Mouse (Mus musculus): ENCODE results near the gene Hist1h4i.

The Hist1h4i gene

DNA sequence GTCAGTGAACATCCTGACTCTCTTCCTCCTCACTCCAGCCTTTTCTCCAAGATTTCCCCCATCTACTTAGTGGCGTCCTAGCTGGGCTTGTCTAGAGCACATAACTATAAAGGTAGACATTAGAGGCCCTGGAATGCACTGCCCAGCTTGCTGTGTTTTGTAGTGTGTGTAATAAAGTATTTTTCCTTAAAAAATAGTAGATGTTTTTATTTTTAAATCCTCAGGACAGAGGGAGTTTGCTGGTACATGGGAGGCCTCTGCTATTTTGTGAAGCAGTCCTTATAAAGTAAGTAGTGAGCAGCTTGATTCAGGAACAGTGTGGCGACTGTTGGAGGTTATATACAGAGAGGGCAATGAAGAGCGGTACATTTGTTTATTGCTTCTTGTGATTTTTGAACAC is 32.5 kb downstream of the Hist1h4i start:
- DNase-seq (ENCODE audit: low read depth) = no peak

DNA sequence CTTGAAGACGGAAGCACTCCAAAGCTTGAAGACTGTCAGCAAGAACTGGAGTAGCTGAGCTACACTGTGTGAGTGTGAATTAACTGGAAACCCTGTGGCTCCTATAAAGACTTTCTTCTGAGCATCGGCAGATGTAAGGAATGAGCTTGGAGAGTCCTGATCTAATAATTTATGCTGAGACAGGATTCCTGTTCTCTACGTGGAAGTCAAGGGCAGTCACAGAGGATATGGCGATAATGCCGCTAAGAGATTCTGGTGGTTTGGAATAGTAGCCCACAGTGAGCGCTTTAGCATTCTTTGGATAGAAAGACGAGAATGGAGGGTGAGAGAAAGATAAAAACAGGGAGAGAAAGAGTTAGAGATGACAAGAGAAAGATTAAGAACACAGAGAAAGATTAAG is 33.3 kb downstream of the Hist1h4i start:
- no peak for DNase-seq (ENCODE audit: low read depth)

DNA sequence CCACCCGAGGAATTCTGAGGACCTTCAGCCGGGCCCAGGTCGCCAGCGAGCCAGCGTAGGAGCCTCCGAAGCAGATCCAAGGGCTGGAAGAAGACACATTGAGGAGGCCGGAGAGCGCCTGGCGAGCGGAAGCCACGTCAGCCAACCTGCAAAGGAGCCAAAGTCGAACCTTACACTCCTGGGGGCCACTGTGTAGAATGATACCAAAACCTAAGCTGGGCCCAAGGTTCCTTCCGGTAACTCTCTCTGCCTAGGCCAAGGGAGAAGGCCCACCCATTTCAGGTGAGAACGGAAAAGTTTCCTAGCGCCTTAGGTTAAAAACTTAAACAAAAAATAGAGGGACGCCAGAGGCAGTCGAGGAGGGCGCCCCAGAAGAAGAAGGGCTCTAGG is 34.0 kb downstream of the Hist1h4i start:
- DNase-seq (ENCODE audit: low read depth) = no peak

DNA sequence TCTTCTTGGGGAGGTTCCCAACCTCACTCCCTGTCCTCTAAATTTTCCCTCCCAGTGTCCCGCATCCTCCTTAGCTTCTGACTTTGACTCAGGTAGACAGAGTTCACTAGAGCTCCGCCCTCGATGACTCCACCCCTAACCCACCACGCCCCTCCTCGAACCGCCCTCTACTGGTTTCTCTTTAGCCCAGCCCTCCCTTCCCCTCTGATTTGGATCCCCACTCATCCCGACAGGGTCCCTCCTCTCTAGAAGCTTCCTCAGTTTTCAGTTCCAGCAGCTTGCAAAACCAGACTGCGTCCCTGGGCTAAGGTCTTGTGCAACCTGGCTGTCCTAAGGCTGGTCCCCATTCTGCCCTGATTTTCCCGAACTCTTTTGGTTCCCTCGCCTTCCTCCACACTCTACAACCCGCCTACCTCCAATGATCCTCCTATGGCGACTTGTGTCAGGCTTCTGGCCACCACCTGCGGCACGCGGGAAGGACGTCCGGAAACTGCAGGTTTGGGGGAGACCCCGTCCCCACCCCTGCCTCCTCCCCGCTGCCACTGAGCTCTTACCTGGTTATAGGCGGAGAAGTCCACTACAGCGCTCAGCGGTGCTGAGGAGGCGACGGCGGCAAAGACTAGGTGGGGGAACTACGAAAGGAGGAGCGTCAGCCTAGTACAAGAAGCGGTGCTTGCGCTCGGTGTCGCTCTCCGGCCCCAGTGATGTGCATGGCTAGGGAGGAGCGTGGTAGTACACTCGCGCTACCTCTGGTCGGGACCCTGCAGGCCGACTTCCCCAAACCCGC is 34.6 kb downstream of the Hist1h4i start:
- no peak for DNase-seq (ENCODE audit: low read depth)

DNA sequence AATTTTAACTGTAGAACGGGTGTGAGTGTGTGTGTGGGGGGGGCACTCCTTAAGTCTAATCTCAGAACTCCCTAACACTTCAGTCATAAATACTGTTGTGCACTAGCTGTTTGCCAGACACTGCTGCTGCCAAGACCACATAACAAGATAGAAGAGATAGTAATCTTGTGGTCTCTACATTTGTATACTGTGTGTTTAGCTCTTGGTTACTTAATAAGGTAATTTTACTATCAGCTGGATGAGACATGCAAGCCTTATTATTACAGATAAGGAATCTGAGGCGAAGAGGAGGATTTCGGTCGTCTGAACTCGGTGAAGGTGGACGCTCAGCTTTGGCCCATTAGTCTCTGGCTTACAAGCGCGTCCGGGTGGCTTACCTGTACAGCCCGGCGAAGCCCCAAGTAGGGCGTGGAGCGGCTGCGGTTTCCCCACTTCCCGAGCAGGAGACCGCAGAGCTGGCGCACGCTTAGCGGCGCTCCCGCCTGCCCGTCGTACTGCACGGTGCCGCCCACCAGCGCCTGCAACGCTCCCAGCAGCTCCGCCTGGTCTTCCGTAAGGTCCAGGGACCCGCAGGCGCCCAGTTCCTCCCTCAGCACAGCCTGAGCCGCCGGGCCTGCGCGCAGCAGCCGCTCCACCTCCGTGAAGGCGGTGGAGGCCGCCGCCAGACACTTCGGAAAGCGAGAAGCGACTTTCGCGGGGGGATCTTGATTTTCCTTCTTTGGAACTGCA is 35.4 kb downstream of the Hist1h4i start:
- no peak for DNase-seq (ENCODE audit: low read depth)

DNA sequence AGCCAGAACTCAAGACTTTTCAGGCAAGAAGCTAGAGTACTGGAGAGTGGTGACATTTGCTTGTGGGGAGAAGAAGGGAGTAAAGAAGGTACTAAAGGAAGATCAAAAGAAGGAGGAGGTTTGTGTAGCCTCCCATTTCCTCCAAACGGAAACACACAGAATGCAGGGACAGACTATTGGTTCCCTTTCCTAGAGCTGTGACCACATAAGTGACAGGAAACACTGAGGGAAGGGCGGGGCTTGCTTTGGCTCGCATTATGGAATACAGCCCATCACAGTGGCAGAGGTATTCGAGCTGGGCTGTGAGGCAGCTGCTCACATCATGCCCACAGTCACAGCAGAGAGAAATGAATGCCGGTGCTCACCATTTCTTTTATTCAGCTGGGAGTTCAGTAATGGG is 39.3 kb downstream of the Hist1h4i start:
- no peak for DNase-seq (ENCODE audit: low read depth)

DNA sequence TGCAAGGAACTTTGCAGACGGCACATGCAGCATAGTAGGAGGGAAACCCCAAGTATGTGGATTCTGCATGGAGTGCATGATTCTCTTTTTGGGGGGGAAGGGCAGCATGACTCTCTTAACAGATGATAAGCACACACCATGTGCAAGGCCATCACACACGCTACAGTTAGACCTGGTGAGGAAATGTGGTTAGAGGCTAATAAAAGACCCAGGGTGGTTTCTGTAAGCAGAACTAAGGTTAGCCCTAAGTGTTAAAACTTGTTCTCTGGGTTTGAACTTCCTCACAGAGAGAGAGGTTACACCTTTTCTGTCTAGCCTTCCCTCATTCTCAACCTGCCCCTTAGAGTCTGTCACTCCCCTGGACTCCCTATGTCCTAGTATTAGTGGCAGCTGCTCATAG is 39.8 kb downstream of the Hist1h4i start:
- DNase-seq (ENCODE audit: low read depth) = no peak

DNA sequence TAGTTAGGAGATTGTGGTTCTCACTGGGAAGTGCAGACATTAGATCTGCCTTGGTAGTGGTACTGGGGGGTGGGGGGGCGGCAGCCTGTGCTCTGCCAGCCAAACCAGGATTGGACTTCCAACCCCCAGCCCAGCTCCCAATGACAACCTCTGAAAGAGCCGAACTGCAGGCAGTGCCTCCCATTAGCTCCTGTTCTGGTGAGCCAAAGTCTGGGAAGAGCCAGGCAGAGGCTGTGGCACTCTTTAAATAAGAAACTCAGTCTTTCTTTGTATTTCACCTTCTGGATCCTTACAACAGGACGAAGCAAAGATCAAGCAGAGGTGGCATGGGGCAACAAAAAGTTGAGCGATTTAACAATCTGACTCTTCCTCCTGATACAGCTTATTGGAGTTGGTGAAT is 42.0 kb downstream of the Hist1h4i start:
- DNase-seq (ENCODE audit: low read depth) = no peak

DNA sequence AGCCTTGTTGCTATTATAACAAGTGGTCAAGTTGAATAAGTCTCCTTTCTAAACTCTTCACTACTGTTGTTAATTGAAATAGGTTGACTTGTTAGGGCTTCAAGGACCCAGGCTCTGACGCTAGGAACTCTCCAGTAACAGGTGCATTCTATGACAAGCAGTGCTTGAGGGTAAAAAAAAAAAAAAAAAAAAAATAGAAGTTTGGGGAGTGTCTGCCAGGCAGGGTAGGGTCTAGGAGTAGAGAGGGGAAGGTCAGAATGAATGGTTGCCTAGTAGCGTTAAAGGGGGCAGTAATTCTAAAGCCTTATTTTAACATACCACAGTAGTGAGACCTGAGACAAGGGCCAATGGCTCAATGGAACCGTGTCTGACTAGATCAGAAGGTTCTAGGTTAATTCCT is 42.8 kb downstream of the Hist1h4i start:
- no peak for DNase-seq (ENCODE audit: low read depth)

DNA sequence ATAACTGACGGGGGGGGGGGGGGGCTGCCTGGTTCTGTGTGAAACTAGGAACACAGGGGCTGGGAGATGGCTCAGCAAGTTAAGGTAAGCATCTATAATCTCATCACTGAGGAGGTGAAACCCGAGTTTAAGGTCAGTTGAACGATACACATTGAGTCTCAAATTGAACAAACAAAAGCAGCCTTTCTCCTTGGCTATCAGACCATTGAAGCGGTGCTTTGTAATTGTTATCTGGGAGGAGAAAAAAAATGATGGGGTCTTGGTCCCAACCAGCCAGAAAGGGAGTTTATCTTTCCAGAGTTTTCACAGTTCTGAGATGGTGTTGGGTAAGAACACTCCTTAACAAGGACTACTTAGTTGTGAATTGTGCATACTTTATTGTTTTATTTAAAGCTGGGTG is 43.3 kb downstream of the Hist1h4i start:
- no peak for DNase-seq (ENCODE audit: low read depth)

DNA sequence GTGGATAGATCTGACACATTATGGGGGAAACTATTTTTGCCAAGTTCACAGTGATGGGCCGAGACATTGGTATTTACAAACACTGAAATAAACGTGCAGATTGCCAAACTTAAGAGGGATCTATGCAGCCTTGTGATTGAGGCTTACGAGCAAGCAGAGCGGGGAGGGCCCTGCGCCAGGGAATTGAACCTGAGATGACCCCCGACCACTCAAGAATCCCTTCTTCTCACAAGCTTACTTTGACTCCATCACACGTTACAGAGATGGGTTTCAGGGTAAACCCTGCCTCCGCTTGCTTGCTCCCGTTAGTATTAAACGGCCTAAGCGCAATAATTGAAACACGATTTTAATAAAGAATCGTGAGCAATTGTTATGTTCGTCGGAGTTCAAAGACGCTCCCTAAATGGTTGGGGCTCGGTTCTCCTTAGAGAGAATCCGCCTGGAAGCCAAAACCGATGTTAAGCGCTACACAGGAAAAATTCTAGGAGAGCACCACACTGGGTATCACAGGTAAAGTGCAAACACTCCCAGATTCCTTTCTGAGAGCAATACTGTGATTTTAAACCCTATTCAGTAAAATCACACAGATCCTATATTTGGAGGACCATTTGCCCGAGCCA is 43.9 kb downstream of the Hist1h4i start:
- DNase-seq (ENCODE audit: low read depth) = no peak

DNA sequence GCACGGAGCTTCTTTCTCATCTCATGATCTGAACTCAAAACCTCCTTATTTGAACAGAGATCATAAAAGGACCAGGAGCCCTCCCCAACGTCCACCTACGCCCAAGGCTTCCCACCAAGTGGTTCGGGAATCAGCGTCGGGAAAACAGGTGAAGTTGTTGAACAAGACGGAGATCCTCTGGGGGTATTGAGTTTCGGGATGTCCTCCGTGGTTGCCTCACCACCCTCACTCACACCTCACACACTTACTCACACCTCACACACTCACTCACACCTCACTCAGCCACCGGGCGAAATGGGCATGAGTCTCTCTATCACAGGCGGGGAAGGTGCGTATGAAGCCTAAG is 44.3 kb downstream of the Hist1h4i start:
- DNase-seq (ENCODE audit: low read depth) = no peak

DNA sequence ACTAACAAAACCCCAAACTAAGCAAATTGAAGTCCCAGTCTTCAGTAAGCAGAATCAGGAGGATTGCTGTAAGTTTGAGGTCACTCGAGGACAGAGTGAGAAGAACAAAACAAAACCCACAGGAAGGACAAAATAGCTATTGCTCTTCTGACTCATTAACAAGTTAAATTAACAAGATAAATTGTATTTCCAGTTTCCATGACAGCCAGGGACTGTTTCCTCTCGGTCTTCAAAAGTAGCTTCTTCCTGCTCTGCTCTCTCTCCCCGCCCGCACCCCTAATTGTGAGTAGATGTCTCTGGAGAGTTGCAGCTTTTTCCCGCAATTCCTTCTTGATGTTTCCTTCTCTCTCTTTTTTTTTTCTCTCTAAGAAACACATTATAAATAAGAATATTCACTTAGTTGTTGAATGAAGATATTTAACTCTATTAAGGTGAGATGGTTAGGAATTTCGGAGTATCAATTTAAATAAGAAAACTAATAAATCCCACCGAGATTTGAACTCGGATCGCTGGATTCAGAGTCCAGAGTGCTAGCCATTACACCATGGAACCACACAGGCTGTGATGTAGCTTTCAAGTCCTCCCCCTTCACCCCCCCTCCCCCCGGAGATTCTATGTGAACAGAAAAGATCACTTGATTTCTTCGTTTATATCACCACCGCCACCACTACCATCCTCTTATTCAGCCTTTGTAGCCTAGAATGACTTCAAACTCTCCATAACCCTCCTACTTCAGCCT is 44.9 kb downstream of the Hist1h4i start:
- no peak for DNase-seq (ENCODE audit: low read depth)

DNA sequence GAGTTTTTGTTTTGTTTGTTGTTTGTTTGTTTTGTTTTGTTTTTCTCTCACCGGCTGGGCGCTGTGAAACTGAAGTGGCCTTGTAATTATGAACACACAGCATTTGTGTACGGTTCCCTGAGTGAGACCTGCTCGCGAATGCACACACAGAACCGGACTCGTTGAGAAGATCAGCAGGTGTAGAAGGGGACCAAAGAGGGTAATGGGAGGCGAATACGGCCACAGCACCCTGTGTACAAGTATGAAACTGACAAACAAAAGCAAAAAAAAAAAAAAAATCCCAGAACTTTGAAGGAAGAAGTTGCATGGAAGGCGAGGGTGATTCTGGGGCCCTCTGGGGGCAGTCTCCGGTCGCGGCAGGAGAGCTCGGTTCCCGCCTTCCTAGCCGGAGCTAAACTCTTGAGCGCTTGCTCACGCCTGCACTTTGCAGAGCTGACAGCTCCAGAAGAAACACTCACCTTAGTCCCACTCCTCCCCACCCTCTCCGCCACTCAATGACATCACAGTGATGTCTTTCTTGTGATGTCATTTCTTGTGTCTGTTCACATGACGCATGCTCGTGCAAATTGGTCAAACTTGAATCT is 45.7 kb downstream of the Hist1h4i start:
- DNase-seq (ENCODE audit: low read depth) = no peak

DNA sequence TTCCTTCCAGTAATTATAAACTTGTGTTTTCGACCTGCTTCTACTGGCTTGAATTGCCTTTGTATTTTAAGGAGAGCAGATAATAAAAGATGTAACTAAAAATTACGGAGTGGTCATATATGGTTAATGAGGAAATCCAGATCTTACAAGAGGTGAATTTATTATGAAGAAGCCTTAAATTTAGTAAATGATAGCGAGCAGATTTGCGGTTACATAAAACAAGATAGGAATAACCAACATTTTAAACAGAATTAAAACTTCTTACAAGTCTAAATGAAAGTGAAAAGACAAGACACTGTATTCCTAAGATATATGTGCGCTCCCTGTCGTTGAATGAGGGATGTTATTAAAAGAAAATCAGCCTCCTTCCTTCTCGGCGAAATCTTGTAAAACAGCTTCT is 46.3 kb downstream of the Hist1h4i start:
- no peak for DNase-seq (ENCODE audit: low read depth)

DNA sequence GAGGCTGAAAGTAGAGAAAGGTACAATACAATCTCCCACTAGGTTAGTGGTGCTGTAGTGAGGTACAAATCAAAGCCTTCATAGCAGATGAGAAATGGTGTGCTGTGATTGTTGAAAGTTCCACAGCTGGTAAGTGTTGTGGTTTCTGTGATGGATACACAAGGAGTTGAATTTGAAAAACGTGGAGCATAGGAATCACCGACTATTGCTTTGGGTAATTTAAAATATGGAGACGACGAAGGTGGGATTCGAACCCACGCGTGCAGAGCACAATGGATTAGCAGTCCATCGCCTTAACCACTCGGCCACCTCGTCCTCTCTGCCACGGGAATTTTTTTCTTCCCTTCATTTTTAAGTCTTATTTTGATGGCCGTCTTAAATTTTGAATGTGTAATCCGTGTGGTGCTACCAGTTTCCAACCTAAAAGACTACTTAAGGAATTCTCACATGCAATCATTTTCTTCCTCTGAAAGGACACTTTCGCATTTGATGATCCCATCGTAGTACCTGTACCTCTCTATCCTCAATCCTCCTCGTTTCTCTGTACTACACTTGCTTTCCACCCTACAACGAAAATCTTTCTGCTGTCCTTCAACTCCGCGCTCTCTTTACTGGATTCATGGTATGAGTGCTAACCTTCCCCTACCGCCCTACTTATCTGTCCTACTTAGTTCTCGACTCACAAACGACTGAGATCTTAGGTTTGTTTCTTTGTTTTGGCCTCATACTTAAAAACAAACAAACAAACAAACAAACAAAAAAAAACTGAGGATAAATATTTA is 47.0 kb downstream of the Hist1h4i start:
- DNase-seq (ENCODE audit: low read depth) = no peak

DNA sequence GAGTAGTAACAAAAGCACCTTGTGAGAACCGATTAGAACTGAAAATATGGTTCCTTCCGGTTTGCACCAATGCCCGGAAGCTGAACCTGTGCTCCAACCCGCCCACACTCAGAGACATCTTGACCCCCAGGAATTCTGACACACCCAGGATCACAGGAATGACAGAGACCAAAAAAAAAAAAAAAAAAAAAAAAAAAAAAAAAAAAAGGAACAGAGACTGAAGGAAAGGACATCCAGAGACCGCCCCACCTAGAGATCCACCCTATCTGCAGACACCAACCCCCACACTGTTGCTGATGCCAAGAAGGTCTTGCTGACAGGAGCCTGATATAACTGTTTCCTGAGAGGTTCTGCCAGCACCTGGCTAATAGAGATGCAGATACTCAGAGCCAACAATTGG is 48.6 kb downstream of the Hist1h4i start:
- DNase-seq (ENCODE audit: low read depth) = no peak

Data from fibroblast of lung, adult 2 months (primary cell).